Mouse (Mus musculus) intestine, embryonic 15.5 days (tissue): ENCODE measurements around the gene Zfand2b. TPM values are rescaled to one million over a fixed set of nuclear protein-coding genes. Genes with fewer than 3 reads are reported as not detected.

Experiments used
- ATAC-seq: fragments of 200-750 bp; cut with Nextera tagmentation; 2 replicates; pipeline ENCODE4 v1.8.0; 2017; ENCODE audit warnings: moderate TSS enrichment, moderate library complexity
- H3K27ac ChIP-seq: fragments of 300-500 bp; sonication (generic); 2 replicates; pipeline ENCODE4 v1.5.1; 2015; ENCODE audit warnings: mild to moderate bottlenecking, inconsistent platforms
- H3K27me3 ChIP-seq: fragments of 300-500 bp; sonication (generic); replicated peaks from 2 replicates; pipeline ENCODE4 v1.6.1; 2015; ENCODE audit warnings: inconsistent platforms
- H3K36me3 ChIP-seq: fragments of 300-500 bp; sonication (generic); 2 replicates; pipeline ENCODE4 v1.6.1; 2015; ENCODE audit warnings: inconsistent platforms
- H3K4me1 ChIP-seq: fragments of 300-500 bp; sonication (generic); replicated peaks from 2 replicates; pipeline ENCODE4 v1.6.1; 2015; ENCODE audit warnings: inconsistent platforms
- H3K4me2 ChIP-seq: fragments of 300-500 bp; sonication (generic); replicated peaks from 2 replicates; pipeline ENCODE4 v1.6.1; 2015; ENCODE audit warnings: mild to moderate bottlenecking, inconsistent platforms
- H3K4me3 ChIP-seq: fragments of 300-500 bp; sonication (generic); replicated peaks from 2 replicates; pipeline ENCODE4 v1.5.1; 2015; ENCODE audit warnings: inconsistent platforms
- H3K9ac ChIP-seq: fragments of 300-500 bp; sonication (generic); 2 replicates; pipeline ENCODE4 v1.6.1; 2015; ENCODE audit warnings: inconsistent platforms
- H3K9me3 ChIP-seq: fragments of 300-500 bp; sonication (generic); 2 replicates; pipeline ENCODE4 v1.6.1; 2016; ENCODE audit warnings: inconsistent platforms
- WGBS: fragments of 180-500 bp; shearing (Covaris S2); methylation state at CpG from one replicate; pipeline ENCODE4 v1.1.7; 2015; 5-methylcytosine and 5-hydroxymethylcytosine counted together
- polyA plus RNA-seq: library from polyadenylated mRNA; unstranded; fragments of >200 nt; fragmentation: Nextera tagmentation; extraction: Ambion mirVana; gene quantifications from 2 replicates; pipeline ENCODE4 v1.2.1, GENCODE M21; 2015

Gene Zfand2b
- 45.6 and 45.7 TPM in 2 replicates for polyA plus RNA-seq

DNA sequence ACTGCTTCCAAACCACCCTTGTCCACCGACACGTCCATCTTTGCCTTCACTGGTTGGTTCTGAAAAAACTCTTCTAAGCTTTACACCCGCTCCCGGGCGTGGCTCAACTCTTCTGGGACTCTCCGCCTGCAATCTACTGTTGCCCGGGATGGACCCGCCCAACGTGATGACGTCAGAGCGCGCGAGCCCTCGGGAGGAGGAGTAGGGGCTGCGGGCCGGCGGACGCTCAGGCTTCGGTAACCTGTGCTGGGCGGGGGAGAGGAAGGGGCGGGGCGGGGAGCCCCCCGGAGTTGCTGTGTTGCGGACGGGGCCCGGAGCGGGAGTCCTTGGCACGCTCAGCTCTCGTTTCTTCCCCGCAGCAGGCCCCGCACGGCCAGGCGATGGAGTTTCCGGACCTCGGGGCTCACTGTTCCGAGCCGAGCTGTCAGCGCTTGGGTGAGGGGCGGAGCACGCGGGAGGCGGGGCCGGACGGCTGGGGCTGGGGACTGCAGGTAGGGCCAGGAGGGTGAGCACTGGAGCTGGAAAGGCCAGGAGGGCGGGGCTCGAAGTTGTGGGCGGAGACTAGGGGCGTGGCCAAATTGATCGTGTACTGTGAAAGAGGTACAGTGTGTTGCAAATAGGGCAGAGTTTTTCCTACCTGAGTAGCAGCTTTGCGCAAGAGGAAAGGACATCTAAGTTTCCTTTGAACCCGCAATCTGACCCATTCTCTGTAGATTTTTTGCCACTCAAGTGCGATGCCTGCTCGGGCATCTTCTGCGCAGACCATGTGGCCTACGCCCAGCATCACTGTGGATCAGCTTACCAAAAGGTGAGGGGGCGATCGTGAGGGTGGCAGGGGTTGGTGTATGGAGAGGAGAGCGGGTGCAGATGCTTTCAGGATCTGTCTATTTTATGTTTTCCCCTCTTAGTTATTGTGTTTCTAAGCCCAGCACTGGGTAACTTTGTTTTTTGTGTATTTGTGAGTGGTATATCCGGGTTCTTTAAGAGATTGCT, at the start of gene Zfand2b:
Gene Zfand2b (plus strand): TSS at position 175 of the 993 bp plus-strand sequence.
- WGBS: under 1% methylated on average over 57 of the region's 59 CpGs
- Histone ChIP-seq H3K4me2 (peak within 1 kb of the TSS; percentile 86), H3K27ac (peak within 1 kb of the TSS; percentile 81), H3K4me3 (peak within 1 kb of the TSS; percentile 67), H3K9ac (peak within 1 kb of the TSS; percentile 58), H3K27me3 (no peaks in the 10 kb centered on the region), H3K4me1 (peaks cover 9% of the 10 kb centered on the region), H3K9me3 (no peaks in the 10 kb centered on the region), H3K36me3 (peaks cover 22% of the 10 kb centered on the region)
- peak; percentile 99 for ATAC-seq

DNA sequence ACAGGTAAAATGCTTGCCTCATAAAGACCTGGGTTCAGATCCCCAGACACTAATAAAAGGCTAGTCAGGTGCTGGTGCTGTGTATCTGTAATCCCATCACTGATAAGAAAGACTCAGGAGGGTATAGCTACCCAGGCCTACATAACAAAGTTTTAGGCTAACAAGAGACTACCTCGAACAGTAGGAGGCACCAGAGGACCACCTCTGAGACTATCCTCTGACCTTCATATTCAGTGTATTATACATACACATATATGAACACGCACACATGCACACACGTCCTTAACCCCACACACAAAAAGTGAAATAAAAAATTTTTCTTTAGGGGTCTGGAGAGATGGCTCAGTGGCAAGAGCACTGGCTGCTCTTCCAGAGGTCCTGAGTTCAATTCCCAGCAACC, 46.2 kb upstream of the Zfand2b start:
- no peaks in the 10 kb centered on the region for H3K27me3 ChIP-seq
- no peaks in the 10 kb centered on the region for H3K36me3 ChIP-seq
- no peak overlapping the region for H3K4me2 ChIP-seq
- no peak for ATAC-seq
- no peak overlapping the region for H3K4me3 ChIP-seq
- H3K27ac ChIP-seq: no peak overlapping the region
- peaks cover 6% of the 10 kb centered on the region; the same call in 1 of the 2 replicates for H3K4me1 ChIP-seq
- H3K9me3 ChIP-seq: no peaks in the 10 kb centered on the region
- WGBS: 78% methylated on average over 3 of the region's 3 CpGs
- H3K9ac ChIP-seq: no peak overlapping the region

DNA sequence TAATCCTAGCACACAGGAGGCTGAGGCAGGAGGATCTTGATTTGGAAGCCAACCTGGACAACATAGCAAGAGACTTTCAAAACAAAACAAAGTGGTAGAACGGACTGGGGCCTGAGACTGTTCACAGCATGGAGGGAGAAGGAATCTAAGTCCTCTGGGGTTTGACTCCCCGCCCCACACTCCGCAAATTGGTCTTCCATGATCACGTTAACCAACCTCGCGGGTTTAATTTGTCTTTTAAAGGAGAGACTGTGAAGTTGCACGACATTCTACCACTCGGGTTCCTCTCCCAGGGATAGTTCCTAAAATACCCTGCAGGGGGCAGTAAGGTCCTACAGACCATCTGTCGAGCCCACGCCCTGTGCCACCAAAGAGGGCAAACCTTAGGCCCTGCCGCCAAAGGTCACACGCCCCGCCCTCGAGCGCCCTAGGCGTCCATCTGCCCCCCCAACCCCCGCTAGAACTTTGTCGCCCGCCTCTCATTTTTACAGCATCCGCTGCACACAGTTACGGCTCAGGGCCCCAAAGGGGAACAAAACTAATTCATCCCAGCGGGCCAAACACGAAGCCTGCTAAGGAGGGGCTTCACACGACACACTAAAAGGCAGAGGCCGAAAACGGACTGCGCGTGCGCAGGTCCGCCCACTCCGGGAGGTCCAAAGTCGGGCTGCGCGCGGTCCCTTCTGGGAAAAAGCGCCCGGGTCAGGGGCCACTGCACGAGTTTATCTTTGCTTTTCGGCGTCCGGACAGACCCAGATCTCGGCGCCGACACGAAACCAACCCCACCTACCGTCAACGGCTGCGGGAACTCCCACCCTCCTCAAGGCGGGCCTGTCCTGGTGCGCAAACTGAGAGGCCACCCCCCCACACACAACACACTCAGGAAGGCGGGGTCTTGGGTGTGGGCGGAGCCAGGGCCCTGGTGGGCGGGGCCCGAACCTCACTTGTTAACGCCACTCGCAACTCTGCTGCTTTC, 43.8 kb upstream of the Zfand2b start, which contains the start of gene Nhej1:
Gene Nhej1 (minus strand): TSS at position 855 of the 976 bp plus-strand sequence.
- WGBS: 1% methylated on average over 56 of the region's 56 CpGs
- no peaks in the 10 kb centered on the region for H3K9me3 ChIP-seq
- H3K4me1 ChIP-seq: peaks cover 6% of the 10 kb centered on the region; the same call in 1 of the 2 replicates
- H3K4me2 ChIP-seq: peak within 1 kb of the TSS; percentile 63
- peak within 1 kb of the TSS; percentile 99 for H3K27ac ChIP-seq
- H3K9ac ChIP-seq: peak within 1 kb of the TSS; percentile 64
- no peaks in the 10 kb centered on the region for H3K27me3 ChIP-seq
- ATAC-seq: peak; percentile 99
- H3K36me3 ChIP-seq: no peaks in the 10 kb centered on the region
- peak within 1 kb of the TSS; percentile 57 for H3K4me3 ChIP-seq

DNA sequence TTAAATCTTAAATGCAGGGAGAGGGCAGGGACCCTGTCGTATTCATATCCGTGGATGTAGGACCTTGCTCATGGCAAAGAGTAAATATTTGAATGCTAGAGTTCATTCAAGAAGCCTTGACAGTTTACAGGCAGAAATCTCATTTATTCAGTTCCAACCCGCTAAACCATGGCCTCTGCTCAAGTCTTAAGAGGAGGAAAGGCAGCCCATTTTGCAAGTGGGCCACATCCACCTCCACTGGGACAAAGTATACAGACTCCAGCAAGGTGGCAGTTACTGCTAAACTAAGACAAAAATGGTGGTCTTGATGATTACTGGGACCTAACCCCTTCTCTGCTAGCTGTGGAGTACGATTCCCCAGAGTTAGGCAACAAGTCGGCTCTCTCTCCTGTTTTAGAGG, 43.0 kb upstream of the Zfand2b start:
- WGBS: 40% methylated on average over 5 of the region's 5 CpGs
- Histone ChIP-seq H3K4me1 (peaks cover 6% of the 10 kb centered on the region; the same call in 1 of the 2 replicates), H3K9ac (peak overlapping the region; percentile 64; the same call in 1 of the 2 replicates), H3K4me3 (peak overlapping the region; percentile 57), H3K27me3 (no peaks in the 10 kb centered on the region), H3K27ac (peak overlapping the region; percentile 99), H3K4me2 (peak overlapping the region; percentile 63), H3K9me3 (no peaks in the 10 kb centered on the region), H3K36me3 (no peaks in the 10 kb centered on the region)
- ATAC-seq: no peak

DNA sequence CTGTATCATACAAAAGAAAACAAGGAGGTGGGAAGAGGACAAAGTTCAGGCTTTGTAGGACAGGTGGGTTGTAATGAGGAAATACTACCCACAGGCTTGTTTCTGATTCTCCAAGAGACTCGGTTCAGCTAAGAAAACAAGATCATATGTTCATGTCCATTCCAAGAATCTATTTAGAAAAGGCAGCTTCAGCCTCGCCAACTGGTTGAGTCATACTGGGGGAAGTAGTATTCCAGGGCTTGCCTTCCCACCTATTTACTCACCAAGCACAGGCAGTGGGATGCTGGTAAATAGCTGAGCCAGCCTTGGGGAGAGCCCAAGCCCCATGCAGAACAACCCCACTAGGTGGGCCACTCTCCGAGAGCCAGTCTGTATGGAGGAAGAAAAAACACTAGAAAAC, 39.8 kb upstream of the Zfand2b start:
- Histone ChIP-seq H3K4me2 (no peak overlapping the region), H3K4me1 (peaks cover 8% of the 10 kb centered on the region; the same call in 1 of the 2 replicates), H3K4me3 (no peak overlapping the region), H3K9ac (no peak overlapping the region), H3K36me3 (no peaks in the 10 kb centered on the region), H3K27me3 (no peaks in the 10 kb centered on the region), H3K9me3 (no peaks in the 10 kb centered on the region), H3K27ac (no peak overlapping the region)
- WGBS: 60% methylated on average over 3 of the region's 3 CpGs
- no peak for ATAC-seq

DNA sequence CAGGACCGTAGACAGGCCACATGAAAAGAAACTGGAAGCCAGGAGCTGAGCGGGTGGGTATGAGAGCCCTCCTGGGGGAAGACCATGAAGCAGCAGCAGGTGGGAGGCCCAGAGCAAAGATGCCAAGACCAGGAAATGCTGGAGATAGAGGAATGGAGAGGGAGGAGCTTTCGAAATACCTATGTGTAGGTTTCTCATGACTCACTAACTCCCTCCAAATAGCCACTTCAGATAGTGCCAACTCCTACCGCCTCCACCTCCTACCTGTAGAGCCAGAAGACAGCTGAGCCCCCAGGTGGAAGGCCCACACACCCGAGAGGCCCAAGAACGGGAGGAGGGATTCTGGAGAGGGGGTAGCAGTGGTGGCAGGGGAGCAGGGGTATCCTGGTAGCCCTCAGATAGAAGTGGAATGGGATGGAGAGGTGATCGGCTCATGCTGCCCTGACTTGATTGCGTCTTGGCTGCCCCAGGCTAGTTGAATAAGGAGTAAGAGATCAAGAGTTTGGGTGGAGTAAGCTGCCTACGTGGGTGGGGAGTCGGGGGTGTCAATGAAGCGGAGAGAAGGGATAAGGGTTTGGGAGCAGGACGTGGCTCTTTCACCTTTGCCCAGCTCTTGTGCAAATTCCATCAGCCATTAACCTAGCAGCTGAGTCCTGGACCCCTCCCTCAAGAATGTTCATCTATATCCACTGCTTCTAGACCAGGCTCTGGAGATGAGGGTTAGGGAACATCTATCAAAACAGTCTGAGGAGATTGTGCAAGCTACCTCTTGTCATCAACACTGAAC, 34.8 kb upstream of the Zfand2b start, which contains the start of gene Slc23a3:
Gene Slc23a3 (minus strand): TSS at position 470 of the 787 bp plus-strand sequence.
- no peak within 1 kb of the TSS for H3K9ac ChIP-seq
- no peak within 1 kb of the TSS for H3K4me3 ChIP-seq
- WGBS: 48% methylated on average over 12 of the region's 12 CpGs
- H3K27me3 ChIP-seq: no peaks in the 10 kb centered on the region
- no peak within 1 kb of the TSS for H3K27ac ChIP-seq
- H3K9me3 ChIP-seq: no peaks in the 10 kb centered on the region
- 0 out of 2 replicates have a peak, but pooled peaks cover 2% of the 10 kb centered on the region for H3K4me1 ChIP-seq
- peaks cover 15% of the 10 kb centered on the region for H3K36me3 ChIP-seq
- 0 out of 2 replicates have a peak within 1 kb of the TSS, but pooled peaks have one; percentile 14 for H3K4me2 ChIP-seq
- peak; percentile 48; the same call in 1 of the 2 replicates for ATAC-seq

DNA sequence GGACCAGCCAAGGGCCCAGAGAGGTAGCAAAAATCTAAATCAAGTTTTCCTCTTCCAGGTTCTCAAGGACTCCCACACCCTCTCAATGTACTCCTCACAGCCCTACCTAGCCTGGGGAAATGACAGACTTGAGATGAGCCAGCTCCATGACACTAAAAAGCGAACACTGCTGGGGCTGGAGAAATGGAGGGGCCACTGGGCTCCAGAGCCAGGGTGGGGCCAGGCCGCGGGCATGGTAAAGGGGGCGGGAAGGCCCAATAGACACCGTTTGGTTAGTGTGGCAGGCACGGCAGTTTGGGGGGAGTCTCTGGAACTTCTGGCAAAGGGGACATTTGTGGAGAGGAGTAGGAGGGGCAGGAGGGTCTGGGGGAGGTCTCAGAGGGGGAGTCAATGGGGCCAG, 32.2 kb upstream of the Zfand2b start:
- H3K4me1 ChIP-seq: 0 out of 2 replicates have a peak, but pooled peaks cover 7% of the 10 kb centered on the region
- no peaks in the 10 kb centered on the region for H3K9me3 ChIP-seq
- peaks cover 18% of the 10 kb centered on the region for H3K36me3 ChIP-seq
- H3K4me2 ChIP-seq: no peak overlapping the region
- H3K27ac ChIP-seq: no peak overlapping the region
- H3K9ac ChIP-seq: no peak overlapping the region
- H3K27me3 ChIP-seq: no peaks in the 10 kb centered on the region
- ATAC-seq: no peak
- no peak overlapping the region for H3K4me3 ChIP-seq
- 70% methylated on average over 6 of the region's 6 CpGs for WGBS

DNA sequence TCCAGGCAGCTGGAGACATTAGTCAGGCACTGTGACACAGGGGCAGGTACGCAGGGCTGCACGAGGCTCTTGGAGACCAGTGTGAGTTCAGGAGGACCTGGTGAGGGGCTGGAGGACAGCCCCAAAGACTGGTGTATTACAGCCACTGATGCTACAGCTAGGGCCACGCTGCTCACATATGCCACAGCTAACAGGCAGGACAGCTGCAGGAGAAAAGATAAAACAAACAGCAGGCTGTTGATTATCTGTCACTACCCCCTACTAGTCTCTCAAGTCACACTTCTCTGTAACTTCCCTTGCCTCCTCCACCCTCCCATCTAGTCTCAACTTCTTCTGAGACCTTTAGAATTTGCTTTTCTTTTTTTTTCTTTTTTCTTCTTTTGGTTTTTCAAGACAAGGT, 31.7 kb upstream of the Zfand2b start:
- no peak; the same call in 1 of the 2 replicates for ATAC-seq
- WGBS: 38% methylated on average over 3 of the region's 3 CpGs
- Histone ChIP-seq H3K4me3 (no peak overlapping the region), H3K4me2 (no peak overlapping the region), H3K27me3 (no peaks in the 10 kb centered on the region), H3K9ac (no peak overlapping the region), H3K27ac (no peak overlapping the region), H3K4me1 (0 out of 2 replicates have a peak, but pooled peaks cover 7% of the 10 kb centered on the region), H3K9me3 (no peaks in the 10 kb centered on the region), H3K36me3 (peaks cover 18% of the 10 kb centered on the region)

DNA sequence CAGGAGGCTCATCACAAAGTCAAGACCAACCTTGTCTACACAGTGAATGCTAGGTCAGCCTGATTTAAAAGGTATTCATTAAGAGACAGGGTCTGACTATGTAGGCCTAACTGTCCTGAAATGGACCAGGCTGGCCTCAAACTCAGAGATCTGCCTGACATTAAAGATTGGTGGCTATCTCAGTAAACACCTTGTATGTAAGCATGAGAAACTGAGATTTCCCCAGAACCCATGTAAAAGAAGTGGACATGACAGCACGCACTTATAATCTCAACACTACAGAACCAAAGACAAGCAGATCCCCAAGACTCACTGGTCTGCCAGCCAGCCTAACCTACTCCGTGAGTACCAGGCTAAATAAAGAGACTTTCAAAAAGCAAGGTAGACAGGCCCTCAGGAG, 30.0 kb upstream of the Zfand2b start:
- Histone ChIP-seq H3K4me1 (0 out of 2 replicates have a peak, but pooled peaks cover 10% of the 10 kb centered on the region), H3K4me3 (no peak overlapping the region), H3K9ac (no peak overlapping the region), H3K27me3 (no peaks in the 10 kb centered on the region), H3K9me3 (no peaks in the 10 kb centered on the region), H3K36me3 (peaks cover 18% of the 10 kb centered on the region), H3K4me2 (no peak overlapping the region), H3K27ac (no peak overlapping the region)
- ATAC-seq: no peak
- 96% methylated on average over 2 of the region's 2 CpGs for WGBS

DNA sequence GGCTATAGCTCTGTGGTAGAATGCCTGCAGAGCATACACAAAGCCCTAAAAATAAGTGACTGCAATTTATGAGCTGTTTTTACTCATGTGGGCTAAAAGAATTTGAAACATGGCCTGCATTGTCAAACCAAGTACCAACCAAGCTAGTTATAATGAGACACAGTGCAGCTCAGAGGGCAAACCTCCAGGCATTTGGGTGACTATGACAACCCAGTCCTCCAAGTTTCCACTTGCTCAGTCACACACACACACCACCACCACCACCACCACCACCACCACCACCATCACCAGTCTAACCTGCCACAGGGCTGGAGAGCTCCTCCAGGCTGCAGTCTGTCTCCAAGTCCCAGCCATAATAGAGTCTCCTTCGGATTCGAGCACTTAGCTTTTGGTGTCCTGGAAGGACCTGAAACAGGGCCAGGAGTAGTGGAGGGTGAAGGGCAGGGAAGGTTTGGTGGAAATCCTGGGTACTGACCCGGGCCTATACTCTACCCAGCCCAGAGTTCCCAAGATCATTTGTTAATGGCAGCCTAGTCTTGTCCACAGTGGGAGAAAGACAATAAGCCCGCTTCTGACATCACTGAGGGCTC, 27.8 kb upstream of the Zfand2b start:
- peaks cover 17% of the 10 kb centered on the region; the same call in 1 of the 2 replicates for H3K4me1 ChIP-seq
- WGBS: 54% methylated on average over 4 of the region's 4 CpGs
- H3K9me3 ChIP-seq: no peaks in the 10 kb centered on the region
- peak overlapping the region; percentile 98 for H3K27ac ChIP-seq
- peak overlapping the region; percentile 89 for H3K4me2 ChIP-seq
- H3K4me3 ChIP-seq: peak overlapping the region; percentile 98
- peak overlapping the region; percentile 96 for H3K9ac ChIP-seq
- peaks cover 23% of the 10 kb centered on the region for H3K36me3 ChIP-seq
- H3K27me3 ChIP-seq: no peaks in the 10 kb centered on the region
- ATAC-seq: no peak
